Mouse (Mus musculus) lung, adult 2 months (tissue): Measurements from ENCODE around the gene Gad1.

Experiments used
- CTCF ChIP-seq: fragments of 200-500 bp; IDR thresholded peaks from 2 replicates; pipeline ENCODE4 v1.5.1; 2011; ENCODE audit warnings: mild to moderate bottlenecking, low read length, control low read depth; ENCODE audit not compliant: insufficient read depth
- POLR2A ChIP-seq: fragments of 200-500 bp; IDR thresholded peaks from 2 replicates; pipeline ENCODE4 v1.6.1; 2011; ENCODE audit warnings: low read depth, mild to moderate bottlenecking, control low read depth, low read length, borderline replicate concordance; ENCODE audit errors: extremely low read depth

DNA sequence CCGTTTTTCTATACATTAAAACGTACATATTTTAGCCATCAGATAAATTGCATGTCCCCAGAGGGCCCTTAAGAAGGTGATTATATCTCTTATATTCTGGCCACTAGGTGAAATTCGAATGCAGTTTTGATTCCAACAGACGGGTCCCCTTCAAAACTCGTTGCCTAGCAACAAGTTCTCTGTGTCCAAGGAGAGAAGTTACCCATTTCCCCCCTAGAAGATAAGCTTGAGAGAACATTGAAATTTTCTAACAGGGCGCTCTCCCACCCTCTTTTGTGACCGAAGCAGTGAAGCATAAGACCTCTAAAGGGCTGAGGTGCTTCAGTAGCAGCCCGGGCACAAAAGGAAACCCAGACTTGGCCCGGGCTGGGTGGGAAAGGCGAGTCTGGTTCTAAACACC is 44.4 kb upstream of the Gad1 start, which contains the start of gene Erich2:
- TF ChIP-seq POLR2A (no peak), CTCF (no peak)
